Mouse (Mus musculus) CD4-positive helper T cell, adult 2 months (primary cell): Measurements from ENCODE around the gene Wnk1.

Source experiments
- DNase-seq: peaks from one replicate; pipeline ENCODE4 v3.0.0-alpha.2; 2012; ENCODE audit warnings: low read depth, missing footprints, low spot score

Wnk1 gene

DNA sequence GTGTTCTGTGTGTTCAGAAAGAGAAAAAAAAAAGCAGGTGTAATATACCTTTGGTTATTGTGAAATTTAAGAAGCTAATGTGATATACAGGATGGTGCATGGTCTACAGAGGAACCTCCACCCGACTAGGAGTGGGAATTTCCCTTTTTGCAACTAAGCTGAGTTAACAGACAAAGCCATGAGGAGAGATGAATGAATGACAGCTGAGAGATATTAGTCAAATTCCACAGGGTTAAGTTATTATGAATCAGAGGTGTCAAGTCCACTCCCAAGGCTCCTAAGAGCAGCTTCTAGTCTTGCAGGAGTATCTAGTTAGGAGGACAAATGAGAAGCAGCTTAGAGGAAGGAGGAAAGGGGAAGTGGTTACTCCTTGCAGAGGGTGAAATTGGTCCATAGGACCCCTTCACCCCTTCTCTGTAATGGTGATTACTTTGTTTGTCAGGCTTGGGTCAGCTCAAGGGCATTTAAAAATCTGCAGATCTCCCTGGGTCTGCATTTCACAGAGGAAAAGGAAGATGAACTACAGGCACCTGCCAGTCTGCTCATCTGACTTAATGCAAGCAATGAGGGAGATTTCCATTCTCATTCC is 4.3 kb upstream of the Wnk1 start:
- no peak for DNase-seq

DNA sequence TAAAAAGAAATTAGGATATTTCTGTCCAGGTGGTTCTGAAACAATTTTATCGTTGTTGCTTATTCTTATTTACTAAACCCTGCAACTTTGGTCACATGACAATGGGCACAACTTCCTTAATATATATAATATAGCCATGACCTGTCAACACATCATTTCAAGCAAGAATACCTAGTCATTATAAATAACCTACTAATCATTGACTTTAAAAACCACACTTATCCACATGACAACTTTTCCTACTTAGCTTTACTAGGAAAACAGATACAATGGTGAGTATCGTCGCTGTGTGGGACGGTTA is 2.0 kb upstream of the Wnk1 start:
- no peak for DNase-seq

DNA sequence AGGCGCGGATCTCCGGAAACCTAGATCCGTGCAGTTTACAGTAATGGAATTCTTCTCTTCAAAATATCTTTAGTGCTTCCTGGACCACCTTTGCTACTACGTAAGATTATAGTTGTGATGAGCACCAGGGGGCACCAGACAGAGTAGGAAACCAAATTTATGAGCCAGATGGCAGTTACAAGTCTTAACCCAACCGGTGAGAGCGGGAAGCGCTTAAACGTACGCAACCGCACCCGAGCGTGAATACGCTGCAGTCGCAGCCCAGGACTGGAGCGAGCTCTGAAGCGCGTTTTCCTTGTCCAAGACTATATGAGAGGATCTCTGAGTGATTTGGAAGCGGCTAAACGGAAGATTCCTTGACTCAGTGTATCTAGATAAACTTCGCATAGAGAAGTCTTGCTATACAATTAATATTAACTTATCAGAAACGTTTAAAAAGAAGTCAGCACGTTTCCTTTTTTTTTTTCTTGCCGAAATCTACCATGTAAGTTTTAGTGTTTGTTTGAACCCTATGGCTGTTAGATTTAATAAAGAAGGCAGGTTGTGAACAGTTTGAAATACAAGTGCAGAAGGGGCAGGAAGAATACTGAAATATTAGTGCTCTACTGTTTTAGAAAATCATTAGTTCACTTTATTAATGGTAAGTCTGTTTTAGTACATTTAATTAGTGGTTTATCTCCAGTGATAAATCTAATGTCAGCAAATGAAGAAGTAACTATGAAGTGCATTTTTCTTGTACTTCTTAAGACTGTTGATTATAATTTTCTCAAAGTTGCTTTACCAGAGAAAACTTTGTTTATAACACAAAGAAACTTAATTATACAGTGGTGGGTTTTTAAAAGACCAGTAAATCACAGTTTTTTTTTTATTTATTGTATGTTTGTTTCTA is 1.4 kb upstream of the Wnk1 start:
- peak; percentile 94 for DNase-seq

DNA sequence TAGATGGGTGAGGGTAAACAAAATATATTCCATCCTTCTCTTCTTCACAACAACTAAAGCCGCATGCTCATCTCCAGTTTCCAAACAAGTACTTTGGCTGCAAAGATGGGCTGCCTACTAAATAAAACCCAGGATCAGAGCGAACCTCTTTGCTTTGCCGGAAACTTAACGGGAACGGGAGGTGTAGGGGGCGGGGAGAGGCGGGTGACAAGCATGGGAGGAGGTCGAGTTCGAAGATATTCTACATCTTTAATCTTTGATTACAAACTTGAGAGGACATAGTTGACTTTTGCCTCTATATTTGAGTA is 738 bp upstream of the Wnk1 start:
- peak; percentile 71 for DNase-seq

DNA sequence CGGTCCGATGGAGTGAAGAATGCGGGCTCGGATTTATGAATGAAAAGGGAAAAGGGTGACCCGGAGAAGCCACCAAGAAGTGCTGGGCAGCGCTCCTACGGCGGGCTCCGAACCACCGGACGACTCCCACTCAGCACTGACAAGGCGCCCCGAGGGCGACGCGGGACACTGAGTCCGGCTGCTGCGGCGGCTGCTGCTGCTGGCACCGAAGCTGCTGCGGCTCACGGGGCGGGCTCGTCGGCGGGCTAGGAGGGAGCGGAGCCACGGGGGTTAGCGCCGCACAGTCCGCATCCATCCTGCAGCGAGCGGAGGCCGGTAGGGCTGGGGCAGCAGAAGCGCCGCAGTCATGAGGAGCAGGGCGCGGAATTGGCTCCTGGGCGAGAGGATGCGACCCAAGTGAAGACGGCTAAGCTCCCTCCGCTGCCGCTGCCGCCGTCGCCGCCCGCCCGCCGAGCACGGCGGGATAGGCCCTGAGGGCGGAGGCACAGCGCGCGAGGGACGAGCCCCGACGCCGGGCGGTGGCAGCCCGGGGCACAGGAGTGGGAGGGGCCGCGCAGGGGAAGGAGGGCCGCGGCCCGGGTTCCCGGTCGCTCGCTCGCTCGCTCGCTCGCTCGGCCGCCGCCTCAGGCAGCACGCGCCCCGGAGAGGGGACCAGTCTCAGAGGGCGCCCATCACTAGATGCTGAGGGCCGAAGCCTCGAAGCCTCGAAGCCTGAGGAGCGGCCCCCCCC is 671 bp downstream of the Wnk1 start:
- peak; percentile 88 for DNase-seq

DNA sequence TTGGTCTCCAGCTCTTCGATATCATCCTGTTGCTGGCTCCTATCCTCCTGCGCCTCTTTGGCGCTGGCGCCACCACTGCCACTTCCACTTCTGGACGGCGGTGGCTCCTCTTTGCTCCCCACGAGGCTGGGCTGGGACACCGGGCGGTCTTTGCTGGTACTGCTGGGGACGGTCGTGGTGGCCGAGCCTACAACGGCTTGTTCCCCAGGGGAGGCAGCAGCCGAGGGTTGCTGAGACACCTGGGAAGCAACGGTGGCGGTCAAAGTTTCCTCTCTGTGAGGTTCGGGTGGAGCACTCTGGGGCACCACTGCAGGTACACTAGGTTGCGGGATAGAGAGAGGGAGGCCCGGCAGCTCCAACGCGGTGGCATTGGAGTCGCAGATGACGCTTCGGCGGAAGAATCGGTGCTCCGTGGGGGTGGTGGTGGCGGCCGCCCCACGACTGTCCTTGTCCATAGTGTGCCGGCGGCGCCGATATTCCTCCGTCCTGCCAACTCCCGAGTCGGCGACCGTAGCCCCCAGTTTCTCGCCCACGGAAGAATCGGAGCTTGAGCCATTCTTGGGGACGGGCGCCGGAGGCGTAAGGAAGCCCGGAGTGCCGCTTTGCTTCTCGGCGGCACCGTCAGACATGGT is 1.4 kb downstream of the Wnk1 start:
- peak; percentile 81 for DNase-seq

DNA sequence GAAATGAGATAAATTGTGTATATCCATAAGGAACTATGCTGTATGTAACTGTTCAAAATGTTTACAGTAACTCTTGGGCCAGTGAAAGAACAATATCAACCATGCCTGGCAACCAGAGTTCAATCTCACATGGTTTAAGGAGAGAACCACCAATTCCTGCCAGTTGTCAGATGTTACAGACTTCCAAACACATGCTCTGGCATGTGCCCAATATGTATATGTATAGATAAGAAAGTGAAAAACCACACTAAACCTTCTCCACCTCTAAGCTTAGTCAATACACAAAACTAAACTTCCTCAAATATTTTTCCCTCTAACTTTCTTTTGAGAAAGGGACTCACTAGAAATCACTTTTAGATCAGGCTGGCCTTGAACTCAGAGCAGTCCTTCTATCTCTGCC is 13.9 kb downstream of the Wnk1 start:
- no peak for DNase-seq

DNA sequence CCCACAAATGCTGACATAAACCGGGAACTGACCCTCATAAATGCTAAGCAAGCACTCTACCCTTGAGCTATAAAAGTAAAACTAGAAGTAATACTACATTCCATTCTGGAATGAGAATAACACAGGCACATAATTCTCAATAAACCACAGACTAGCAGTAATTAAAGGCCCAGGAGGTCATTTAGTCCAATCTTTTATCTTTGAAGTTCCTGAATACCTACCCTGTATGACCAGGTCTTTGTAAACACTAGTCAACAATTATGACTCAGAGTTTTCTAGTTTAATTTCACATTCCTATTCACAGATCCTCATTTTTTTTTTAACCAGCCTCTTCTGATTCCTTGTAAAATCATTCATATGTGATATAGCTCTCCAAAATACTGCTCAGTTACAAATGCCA is 14.7 kb downstream of the Wnk1 start:
- no peak for DNase-seq

DNA sequence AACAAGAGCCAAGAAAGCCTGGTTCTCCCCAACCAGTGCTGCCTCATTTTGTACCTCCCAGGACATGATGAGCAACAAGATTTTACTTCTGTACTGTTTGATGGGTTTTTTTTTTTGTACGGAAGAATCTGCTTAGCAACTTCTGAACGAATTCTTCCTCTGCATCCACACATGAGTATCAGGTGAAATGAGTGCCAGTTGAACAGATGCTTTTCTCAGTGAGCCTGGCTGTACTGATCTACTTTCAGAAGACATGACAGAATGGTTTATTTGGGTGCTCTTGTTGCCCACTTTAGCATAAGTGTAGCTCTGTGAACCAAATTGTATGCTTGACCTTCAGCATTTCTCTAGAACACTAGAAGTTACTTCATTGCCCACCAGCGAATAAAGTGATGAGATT is 16.4 kb downstream of the Wnk1 start:
- no peak for DNase-seq

DNA sequence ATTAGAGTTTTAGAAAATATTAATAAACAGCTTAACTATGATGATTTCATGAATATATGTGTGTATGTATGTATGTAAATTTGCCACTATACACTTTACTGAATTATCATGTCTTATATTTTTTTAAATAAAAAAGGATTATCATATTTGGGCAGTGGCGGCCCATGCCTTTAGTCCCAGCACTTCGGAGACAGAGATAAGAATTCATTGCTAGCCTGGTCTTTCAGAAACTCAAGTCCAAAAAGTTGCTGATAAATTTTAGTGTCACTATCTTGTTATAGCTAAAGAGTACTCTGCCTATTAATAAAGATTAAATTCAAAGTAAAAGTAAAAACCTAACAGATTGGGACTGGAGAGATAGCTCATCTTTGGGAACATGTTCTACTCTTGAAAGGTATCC is 18.8 kb downstream of the Wnk1 start:
- DNase-seq: no peak

DNA sequence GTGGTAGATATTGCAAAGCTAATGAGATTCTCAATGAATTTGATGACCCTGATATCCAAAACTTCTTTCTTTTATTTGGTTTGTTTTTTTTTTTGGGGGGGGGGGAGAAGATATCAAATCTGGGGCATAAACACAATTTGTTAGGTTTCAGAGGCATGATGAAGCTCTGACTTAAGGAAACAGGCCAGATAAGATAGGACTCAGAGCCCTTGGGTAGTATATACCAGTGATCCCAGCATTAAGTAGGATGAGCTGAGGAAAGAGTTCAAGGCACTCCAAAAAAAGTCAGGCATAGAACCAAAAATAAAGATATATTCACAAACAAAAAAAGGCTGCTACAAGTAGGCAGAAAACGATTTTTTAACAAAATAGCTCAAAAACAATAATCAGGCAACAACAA is 25.3 kb downstream of the Wnk1 start:
- DNase-seq: no peak

DNA sequence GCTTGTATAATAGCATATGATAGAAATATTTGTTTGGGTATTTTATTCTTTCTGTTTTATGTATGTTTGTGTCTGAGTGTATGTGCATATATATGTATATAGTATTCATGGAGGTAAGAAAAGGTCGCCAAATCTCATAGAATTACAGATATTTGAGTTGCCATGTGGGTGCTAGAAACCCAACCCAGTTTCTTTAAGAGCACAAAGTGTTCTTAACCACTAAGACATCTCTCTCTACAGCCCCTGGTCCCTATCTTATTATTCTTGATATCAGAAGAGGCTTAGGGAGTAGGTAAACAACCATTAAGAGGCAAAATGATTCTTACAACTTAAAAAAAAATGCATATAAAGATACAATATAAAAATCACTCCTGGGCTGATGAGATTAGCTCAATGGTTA is 27.0 kb downstream of the Wnk1 start:
- DNase-seq: no peak

DNA sequence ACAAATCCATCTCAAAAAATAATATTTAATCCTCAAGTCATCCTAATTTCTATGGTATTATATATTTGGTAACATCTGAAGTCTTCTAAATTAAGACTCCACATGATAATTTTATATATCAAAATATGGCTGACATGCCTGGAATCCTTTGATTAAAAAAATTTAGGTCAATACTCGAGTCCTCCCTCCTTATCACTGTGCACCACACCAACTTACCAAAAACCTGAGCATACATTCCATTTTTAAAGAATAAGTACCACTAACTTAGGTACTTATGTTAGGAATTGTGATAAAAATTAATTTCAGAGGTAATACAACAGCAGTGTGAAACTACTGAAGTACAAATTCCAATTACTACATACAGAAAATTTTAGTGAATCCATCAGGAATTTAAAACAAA is 27.5 kb downstream of the Wnk1 start:
- DNase-seq: no peak

DNA sequence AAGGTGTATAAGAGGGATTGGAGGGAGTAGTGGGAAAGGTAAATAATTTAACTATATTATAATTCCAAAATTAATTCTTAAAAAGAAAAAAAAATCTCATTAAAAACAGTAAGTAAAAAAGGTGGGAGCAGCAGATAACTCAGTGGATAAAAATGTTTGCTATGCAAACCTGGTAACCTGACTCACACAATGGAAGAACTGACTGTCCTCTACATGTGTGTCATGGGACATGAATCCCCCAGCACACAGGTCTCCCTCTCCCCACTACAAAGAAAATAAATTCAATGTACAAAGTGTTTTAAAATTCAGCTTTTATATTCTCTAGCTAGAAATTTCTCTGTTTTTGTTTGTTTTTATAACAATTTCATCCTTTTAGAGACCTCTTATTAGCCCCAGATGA is 27.9 kb downstream of the Wnk1 start:
- DNase-seq: no peak

DNA sequence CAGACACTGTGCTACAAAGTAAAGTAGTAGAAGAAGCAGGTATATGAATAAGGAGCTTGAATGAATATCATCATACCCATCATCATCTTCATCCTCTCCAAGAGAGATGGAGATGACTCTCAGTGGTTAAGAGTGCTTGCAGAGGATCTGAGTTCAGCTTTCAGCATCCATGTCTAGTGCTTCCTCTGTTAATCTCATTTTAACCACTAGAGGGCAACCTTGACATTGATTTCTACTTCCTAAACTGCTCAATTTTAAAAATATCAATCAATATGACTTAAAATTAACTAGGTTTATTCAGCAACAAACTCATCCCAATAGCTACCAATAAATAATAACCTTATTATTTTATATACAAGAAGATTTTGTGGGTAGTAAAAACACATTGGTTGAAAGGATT is 36.8 kb downstream of the Wnk1 start:
- peak; percentile 72 for DNase-seq

DNA sequence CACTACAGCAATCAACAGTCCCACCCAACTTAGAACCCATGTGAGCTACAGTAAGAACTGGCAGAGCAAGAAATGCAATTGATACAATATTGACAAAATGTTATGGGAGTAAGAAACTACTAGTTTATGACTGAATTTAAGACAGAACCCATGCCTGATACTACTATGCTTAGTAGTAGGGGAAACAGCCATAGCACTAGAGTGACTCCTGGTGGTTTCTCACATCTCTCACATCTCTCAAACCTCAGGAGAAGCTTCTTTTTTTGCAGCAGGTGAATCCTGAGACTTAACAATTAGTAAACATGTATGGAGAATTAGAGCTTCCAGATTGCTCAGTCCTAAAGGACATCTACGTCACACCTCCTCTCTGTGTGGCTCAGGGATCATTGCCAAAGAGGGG is 42.0 kb downstream of the Wnk1 start:
- DNase-seq: no peak

DNA sequence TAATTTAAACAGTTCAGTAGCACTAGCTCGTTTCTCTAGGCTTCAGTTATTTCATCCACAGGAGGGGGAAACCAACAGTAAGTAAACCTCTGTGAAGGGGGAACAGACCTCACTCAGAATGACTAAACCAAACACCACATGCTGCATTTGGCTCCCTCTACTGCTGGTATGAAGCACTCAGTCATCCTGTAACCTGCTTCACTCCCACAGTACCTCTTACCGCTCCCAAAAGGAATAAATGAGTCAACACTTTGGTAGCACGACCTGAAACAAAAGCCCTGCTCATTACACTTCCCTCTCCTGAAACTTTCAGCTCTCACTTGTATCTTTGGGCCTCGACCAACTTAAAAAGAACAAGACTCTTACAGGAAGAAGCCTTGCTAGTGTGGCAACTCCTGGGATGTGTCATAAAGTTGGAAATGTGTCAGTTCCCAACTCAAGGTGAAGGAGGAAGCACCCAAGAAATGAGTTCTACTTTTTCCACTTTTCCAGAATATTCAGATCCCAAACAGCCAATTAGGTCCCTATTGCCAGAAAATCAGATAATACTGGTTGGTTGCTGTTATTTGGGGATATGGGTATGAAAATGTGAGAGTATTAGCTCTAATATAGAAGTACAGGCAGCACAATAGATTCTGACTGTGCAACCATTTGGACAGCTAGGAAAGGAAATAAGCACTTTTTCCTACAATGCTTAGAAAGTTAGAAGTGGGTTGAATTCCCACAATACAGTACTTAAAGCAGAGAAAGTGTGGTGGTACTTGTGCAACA is 114.1 kb downstream of the Wnk1 start:
- peak; percentile 18 for DNase-seq

DNA sequence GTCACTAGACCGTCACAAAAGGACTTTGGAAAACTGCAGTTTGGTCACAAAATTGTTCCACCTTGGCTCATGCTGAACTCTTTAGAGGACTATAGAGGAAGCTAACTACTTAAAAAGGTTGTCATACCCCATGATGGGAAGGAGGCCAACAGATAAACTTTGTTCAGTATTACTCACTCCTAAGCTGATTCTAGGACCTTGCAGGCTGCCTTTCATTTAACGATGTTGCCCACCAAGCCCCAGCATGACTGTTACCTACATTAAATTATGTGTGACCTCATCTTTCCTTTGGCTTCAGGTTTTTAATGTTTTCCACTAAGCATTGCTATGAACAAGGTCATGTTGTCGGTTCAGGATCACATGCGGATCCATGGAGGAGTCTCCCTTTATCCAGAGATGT is 115.9 kb downstream of the Wnk1 start:
- DNase-seq: no peak

DNA sequence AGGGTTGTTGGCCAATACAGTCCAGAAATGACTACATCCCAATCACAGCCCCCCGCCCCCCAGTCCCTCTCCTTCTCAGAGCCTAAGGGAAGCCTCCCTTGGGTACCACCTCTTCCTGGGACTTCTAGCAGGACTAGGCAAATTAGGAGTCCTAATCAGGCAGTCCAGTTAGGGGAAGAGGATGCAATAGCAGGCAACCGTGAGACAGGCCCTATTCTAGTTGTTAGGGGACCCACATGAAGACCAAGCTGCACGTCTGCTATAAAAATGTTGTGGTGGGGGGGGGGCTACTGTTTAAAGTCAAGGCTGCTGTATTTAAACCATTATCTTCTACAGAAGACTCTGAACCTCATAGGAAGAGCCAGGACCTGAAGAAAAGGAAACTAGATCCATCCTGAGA is 116.3 kb downstream of the Wnk1 start:
- DNase-seq: no peak

DNA sequence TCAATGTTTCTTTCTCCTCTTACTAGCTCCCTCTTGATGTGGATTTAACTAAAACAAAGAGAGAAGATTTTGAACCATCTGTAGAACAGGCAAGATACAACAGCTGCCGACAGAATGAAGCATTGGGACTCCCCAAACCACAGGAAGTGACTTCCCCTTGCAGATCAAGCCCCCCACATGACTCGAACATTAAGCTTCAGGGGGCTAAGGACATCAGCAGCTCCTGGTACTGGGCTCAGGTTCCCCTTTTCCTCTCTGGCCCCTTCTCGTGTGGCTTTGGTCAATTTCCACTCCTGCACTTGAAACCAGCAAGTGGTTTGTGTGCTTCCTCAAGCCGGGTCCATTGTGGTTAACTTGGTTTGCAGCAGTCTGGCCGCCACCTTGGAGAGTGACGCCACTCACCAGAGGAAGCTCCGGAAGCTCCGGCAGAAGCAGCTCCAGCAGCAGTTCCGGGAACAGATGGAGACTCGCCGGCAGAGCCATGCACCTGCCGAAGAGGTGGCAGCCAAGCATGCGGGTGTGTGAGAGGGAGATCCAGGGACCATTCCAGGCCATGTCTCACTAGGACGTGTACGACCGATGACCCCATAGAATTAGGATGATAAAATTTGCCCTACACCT is 119.8 kb downstream of the Wnk1 start:
- DNase-seq: peak; percentile 57

DNA sequence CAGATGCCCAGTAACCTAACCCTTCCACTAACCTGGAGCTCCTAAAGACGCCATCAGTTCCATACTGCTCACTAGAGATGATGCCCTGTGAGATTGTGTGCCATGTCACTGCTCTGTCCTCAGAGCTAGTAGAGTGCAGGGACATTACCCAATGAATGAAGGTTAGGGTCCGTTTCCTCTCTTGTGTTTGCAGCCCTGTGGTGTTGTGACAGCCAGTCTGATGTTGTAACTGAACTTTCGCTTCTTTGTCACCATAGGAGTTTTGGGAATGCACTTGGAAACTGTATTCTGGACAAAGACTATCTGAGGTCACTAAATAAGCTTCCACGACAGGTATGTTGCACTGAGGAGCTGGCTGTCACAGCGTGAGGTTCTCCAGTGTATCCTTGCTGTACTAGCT is 122.8 kb downstream of the Wnk1 start:
- DNase-seq: no peak

DNA sequence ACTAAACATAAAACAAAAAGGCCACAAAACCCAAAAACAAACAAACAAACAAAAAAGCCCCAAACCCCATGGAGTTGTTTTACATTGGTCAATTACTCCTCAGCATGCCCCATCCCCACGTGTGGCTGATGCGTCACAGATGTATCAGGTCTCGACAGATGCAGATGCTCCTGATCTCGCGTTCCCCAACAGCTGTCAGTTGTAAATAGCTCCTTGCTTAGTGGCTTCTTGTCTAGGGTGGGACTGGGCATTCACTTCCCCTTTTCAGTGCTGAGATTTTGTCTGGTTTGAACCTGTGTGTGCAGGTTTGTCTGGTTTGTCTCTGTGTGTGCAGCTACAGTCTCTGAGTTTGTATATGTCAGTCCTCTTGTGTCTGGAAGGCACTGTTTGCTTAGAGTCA is 126.4 kb downstream of the Wnk1 start:
- no peak for DNase-seq
